Mouse (Mus musculus): ENCODE measurements around the gene Kcnj15. TPM values are rescaled to one million over a fixed set of nuclear protein-coding genes. Genes with fewer than 3 reads are reported as not detected.

Gene Kcnj15
- polyA plus RNA-seq (2011; ENCODE audit: insufficient read length, low read depth, missing spikeins): 36.3 and 51.2 TPM in 2 replicates

DNA sequence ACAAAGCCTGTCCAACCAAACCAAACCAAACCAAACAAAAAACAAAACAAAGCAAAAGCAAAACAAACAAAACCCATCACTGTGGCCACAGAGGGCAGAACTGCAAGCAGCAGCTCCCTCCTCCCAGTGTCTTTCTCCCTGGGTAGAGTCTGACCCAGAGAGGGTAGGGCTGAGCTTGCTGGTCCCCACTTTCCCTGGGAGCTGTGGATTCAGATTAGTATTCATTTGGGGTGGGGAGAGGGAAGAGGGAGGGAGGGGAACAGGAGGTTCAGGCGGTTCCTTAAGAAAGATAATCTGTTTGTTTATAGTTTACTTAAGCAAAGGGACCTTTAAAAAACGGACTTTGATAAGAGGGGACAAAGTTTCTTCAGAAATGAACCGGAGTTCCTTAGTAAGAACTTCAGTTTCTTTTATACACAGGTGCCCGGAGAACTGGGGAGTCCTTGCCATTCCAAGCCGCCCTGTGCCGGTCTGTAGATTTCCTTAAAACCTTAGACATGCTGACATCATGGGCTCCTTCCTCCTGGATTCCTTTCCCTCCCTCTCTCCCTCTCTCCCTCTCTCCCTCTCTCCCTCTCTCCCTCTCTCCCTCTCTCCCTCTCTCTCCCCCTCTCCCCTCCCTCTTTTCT, at the start of gene Kcnj15:
Gene Kcnj15, plus strand, starts transcription at position 293 of the 629 bp plus-strand sequence.
- H3K27ac ChIP-seq (ENCODE audit: insufficient read depth, low read length): no peak within 1 kb of the TSS
- H3K4me1 ChIP-seq (ENCODE audit: control insufficient read depth, insufficient read depth, low read length): 0 out of 2 replicates have a peak, but pooled peaks cover 4% of the 10 kb centered on the region
- TF ChIP-seq POLR2A (IDR thresholded peaks at IDR 0.05; ENCODE audit: low read depth, low read length): no peak
- no peak for TF ChIP-seq CTCF (IDR thresholded peaks at IDR 0.05; ENCODE audit: borderline replicate concordance, insufficient read depth, low read length)
- no peak within 1 kb of the TSS for H3K4me3 ChIP-seq (ENCODE audit: insufficient read depth, low read length)

- TF ChIP-seq CTCF (IDR thresholded peaks at IDR 0.05; ENCODE audit: borderline replicate concordance, insufficient read depth, low read length) (no peak), POLR2A (IDR thresholded peaks at IDR 0.05; ENCODE audit: low read depth, low read length) (no peak)
- no peaks in the 10 kb centered on the region for H3K4me1 ChIP-seq (ENCODE audit: control insufficient read depth, insufficient read depth, low read length)
These were observed 49.1 kb upstream of the Kcnj15 start for GRCm38 (mm10) chr16:95208243-95208642.

DNA sequence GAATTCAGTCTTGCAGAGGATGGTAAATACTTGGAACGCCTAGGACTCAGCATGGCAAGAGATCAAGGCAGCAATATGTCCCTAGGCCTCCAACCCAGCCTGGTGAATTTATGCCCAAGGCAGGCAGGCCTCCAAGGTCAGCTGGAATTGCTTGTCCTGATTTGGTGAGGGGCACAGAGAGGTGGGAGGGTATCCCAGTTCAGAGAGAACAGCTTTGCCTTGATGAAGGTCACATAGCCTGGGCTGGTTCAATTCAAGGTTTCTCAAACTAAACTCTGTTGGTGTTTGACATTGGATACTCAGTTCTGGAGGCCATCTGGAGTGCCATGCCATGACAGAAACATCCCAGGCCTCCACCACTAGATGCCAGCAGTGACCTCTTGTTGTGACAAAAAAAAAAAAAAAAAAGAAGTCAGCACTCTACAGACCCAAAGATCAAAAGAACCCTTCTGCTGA, 48.3 kb upstream of the Kcnj15 start:
- Histone ChIP-seq H3K4me1 (ENCODE audit: control insufficient read depth, insufficient read depth, low read length) (no peaks in the 10 kb centered on the region), H3K27ac (ENCODE audit: insufficient read depth, low read length) (no peak overlapping the region)
- TF ChIP-seq POLR2A (IDR thresholded peaks at IDR 0.05; ENCODE audit: low read depth, low read length) (no peak), CTCF (IDR thresholded peaks at IDR 0.05; ENCODE audit: borderline replicate concordance, insufficient read depth, low read length) (no peak)

More at GRCm38 (mm10) chr16:95208243-95208642, 49.1 kb upstream of the Kcnj15 start:
- H3K4me3 ChIP-seq (ENCODE audit: insufficient read depth, low read length): no peak overlapping the region
- no peak overlapping the region for H3K27ac ChIP-seq (ENCODE audit: insufficient read depth, low read length)

GRCm38 (mm10) chr16:95214251-95215197, 42.8 kb upstream of the Kcnj15 start:
- TF ChIP-seq POLR2A (IDR thresholded peaks at IDR 0.05; ENCODE audit: low read depth, low read length) (no peak), CTCF (IDR thresholded peaks at IDR 0.05; ENCODE audit: borderline replicate concordance, insufficient read depth, low read length) (no peak)
- H3K27ac ChIP-seq (ENCODE audit: insufficient read depth, low read length): no peak overlapping the region
- no peaks in the 10 kb centered on the region for H3K4me1 ChIP-seq (ENCODE audit: control insufficient read depth, insufficient read depth, low read length)
- H3K4me3 ChIP-seq (ENCODE audit: insufficient read depth, low read length): no peak overlapping the region

More for the DNA sequence above, 48.3 kb upstream of the Kcnj15 start:
- H3K4me3 ChIP-seq (ENCODE audit: insufficient read depth, low read length): no peak overlapping the region

DNA sequence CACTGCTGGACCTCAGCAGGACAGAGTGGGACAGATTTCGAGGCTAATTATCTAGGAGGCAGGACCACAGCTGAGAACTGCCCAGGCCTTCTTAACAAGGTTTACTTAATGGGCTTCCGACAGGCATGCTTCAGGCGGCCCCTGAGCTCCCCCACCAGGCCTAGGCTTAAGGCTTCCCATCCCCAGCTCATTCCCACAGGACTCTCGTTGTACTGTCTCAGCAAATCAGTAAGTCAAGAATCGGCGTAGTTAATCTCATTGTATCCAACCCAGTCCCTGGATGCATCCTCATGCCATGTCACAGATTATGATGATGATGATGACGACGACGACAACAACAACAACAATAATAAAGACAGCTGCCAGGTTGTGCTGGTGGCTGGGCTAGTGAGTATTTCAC, 41.6 kb upstream of the Kcnj15 start:
- H3K27ac ChIP-seq (ENCODE audit: insufficient read depth, low read length): no peak overlapping the region
- H3K4me1 ChIP-seq (ENCODE audit: control insufficient read depth, insufficient read depth, low read length): no peaks in the 10 kb centered on the region
- no peak for TF ChIP-seq POLR2A (IDR thresholded peaks at IDR 0.05; ENCODE audit: low read depth, low read length)
- H3K4me3 ChIP-seq (ENCODE audit: insufficient read depth, low read length): no peak overlapping the region

DNA sequence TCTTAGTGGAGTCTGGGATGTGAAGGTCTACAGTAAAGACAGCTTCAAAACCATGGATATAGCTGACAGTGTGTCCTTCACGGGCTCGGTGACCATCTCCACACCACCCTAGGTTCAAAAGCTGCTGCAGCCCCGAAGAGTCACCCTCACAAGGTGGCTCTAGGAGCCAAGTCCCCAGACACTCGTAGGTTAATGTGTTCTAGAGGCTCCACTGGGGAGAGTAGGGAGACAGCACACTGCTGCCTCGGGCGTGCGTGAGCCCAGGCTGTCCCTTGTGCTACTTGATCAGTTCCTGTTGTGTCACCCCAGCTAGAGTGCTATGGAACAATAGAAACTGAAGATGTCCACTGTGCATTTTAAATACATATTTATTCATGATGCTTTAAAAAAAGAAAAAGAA, 41.0 kb upstream of the Kcnj15 start:
- Histone ChIP-seq H3K4me3 (ENCODE audit: insufficient read depth, low read length) (no peak overlapping the region), H3K4me1 (ENCODE audit: control insufficient read depth, insufficient read depth, low read length) (no peaks in the 10 kb centered on the region), H3K27ac (ENCODE audit: insufficient read depth, low read length) (no peak overlapping the region)
- TF ChIP-seq CTCF (IDR thresholded peaks at IDR 0.05; ENCODE audit: borderline replicate concordance, insufficient read depth, low read length): no peak
- TF ChIP-seq POLR2A (IDR thresholded peaks at IDR 0.05; ENCODE audit: low read depth, low read length): no peak

- Histone ChIP-seq H3K4me3 (ENCODE audit: insufficient read depth, low read length) (no peak overlapping the region), H3K27ac (ENCODE audit: insufficient read depth, low read length) (no peak overlapping the region), H3K4me1 (ENCODE audit: control insufficient read depth, insufficient read depth, low read length) (no peaks in the 10 kb centered on the region)
- TF ChIP-seq POLR2A (IDR thresholded peaks at IDR 0.05; ENCODE audit: low read depth, low read length) (no peak), CTCF (IDR thresholded peaks at IDR 0.05; ENCODE audit: borderline replicate concordance, insufficient read depth, low read length) (no peak)
These were observed 40.5 kb upstream of the Kcnj15 start for GRCm38 (mm10) chr16:95216824-95217223.

- H3K4me3 ChIP-seq (ENCODE audit: insufficient read depth, low read length): no peak overlapping the region
- no peaks in the 10 kb centered on the region for H3K4me1 ChIP-seq (ENCODE audit: control insufficient read depth, insufficient read depth, low read length)
- TF ChIP-seq POLR2A (IDR thresholded peaks at IDR 0.05; ENCODE audit: low read depth, low read length) (no peak), CTCF (IDR thresholded peaks at IDR 0.05; ENCODE audit: borderline replicate concordance, insufficient read depth, low read length) (no peak)
- H3K27ac ChIP-seq (ENCODE audit: insufficient read depth, low read length): no peak overlapping the region
These were observed 38.6 kb upstream of the Kcnj15 start for GRCm38 (mm10) chr16:95218783-95219182.

GRCm38 (mm10) chr16:95219459-95219858, 37.9 kb upstream of the Kcnj15 start:
- no peak overlapping the region for H3K4me3 ChIP-seq (ENCODE audit: insufficient read depth, low read length)
- H3K27ac ChIP-seq (ENCODE audit: insufficient read depth, low read length): no peak overlapping the region
- TF ChIP-seq POLR2A (IDR thresholded peaks at IDR 0.05; ENCODE audit: low read depth, low read length): no peak
- no peak for TF ChIP-seq CTCF (IDR thresholded peaks at IDR 0.05; ENCODE audit: borderline replicate concordance, insufficient read depth, low read length)
- no peaks in the 10 kb centered on the region for H3K4me1 ChIP-seq (ENCODE audit: control insufficient read depth, insufficient read depth, low read length)

DNA sequence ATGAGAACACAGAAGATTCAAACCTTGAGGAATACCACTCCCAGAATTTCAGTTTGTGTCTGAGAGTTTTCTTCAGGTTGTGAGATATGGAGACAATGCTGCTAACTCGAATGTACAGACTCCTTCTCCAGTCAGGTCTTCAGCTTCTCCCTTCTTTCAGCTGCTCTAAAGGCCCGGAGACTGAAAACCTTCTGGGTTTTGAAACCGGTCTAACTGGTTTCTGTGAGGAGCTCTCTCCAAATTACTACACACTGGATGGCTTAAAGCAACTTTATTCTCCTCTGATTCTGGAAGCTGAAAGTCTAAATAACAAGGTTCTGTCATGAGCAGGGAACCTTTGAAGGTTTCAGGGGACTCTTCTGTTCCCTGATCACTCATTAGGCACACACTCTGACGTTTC, 36.3 kb upstream of the Kcnj15 start:
- TF ChIP-seq CTCF (IDR thresholded peaks at IDR 0.05; ENCODE audit: borderline replicate concordance, insufficient read depth, low read length) (no peak), POLR2A (IDR thresholded peaks at IDR 0.05; ENCODE audit: low read depth, low read length) (no peak)
- H3K4me3 ChIP-seq (ENCODE audit: insufficient read depth, low read length): no peak overlapping the region
- no peaks in the 10 kb centered on the region for H3K4me1 ChIP-seq (ENCODE audit: control insufficient read depth, insufficient read depth, low read length)
- H3K27ac ChIP-seq (ENCODE audit: insufficient read depth, low read length): no peak overlapping the region
